Mouse (Mus musculus) hindbrain, postnatal 0 days (tissue): ENCODE measurements around the gene Cox7a2l. TPM values are rescaled to one million over a fixed set of nuclear protein-coding genes. Genes with fewer than 3 reads are reported as not detected.
A peak's percentile ranks its signal among the peaks of the same experiment; 100 is the strongest.

Experiments used
- ATAC-seq: fragments of 200-750 bp; cut with Nextera tagmentation; 2 replicates; pipeline ENCODE4 v1.8.0; 2017; ENCODE audit warnings: mild to moderate bottlenecking, moderate TSS enrichment, moderate library complexity
- DNase-seq: peaks from one replicate; pipeline ENCODE4 v3.0.0-alpha.2; 2015; ENCODE audit warnings: low spot score
- H3K27ac ChIP-seq: fragments of 300-500 bp; sonication (generic); 2 replicates; pipeline ENCODE4 v1.5.1; 2014; ENCODE audit warnings: mild to moderate bottlenecking
- H3K27me3 ChIP-seq: fragments of 300-500 bp; sonication (generic); 2 replicates; pipeline ENCODE4 v1.6.1; 2014; ENCODE audit warnings: low read length, mixed read lengths; ENCODE audit not compliant: insufficient read depth
- H3K36me3 ChIP-seq: fragments of 300-500 bp; sonication (generic); 2 replicates; pipeline ENCODE4 v1.6.1; 2014; ENCODE audit warnings: low read length, mixed read lengths; ENCODE audit not compliant: insufficient read depth
- H3K4me1 ChIP-seq: fragments of 300-500 bp; sonication (generic); 2 replicates; pipeline ENCODE4 v1.6.1; 2014; ENCODE audit warnings: antibody characterized with exemption, low read length, mixed read lengths; ENCODE audit not compliant: insufficient read depth
- H3K4me2 ChIP-seq: fragments of 300-500 bp; sonication (generic); 2 replicates; pipeline ENCODE4 v1.6.1; 2014; ENCODE audit warnings: low read depth, mild to moderate bottlenecking, low read length, moderate library complexity, mixed read lengths
- H3K4me3 ChIP-seq: fragments of 300-500 bp; sonication (generic); 2 replicates; pipeline ENCODE4 v1.5.1; 2014; ENCODE audit warnings: low read length
- H3K9ac ChIP-seq: fragments of 300-500 bp; sonication (generic); replicated peaks from 2 replicates; pipeline ENCODE4 v1.6.1; 2014; ENCODE audit warnings: mild to moderate bottlenecking, low read length, moderate library complexity, mixed read lengths
- H3K9me3 ChIP-seq: fragments of 300-500 bp; sonication (generic); 2 replicates; pipeline ENCODE4 v1.6.1; 2016; ENCODE audit warnings: low read length, mixed read lengths
- CTCF ChIP-seq: IDR thresholded peaks from 2 replicates; pipeline ENCODE4 v1.5.1; 2016; ENCODE audit warnings: antibody characterized with exemption, control low read depth, low read depth
- WGBS: fragments of 180-500 bp; shearing (Covaris S2); extraction: QIAGEN DNeasy Blood & Tissue Kit; methylation state at CpG from one replicate; pipeline ENCODE4 v1.1.7; 2014; 5-methylcytosine and 5-hydroxymethylcytosine counted together
- polyA plus RNA-seq: library from polyadenylated mRNA; unstranded; fragments of >200 nt; fragmentation: Nextera tagmentation; extraction: Ambion mirVana; gene quantifications from 2 replicates; pipeline ENCODE4 v1.2.1, GENCODE M21; 2015
- total RNA-seq: library from RNA; depleted of rRNA; stranded (reverse); fragments of >200 nt; gene quantifications from 2 replicates; pipeline ENCODE4 v1.2.3, GENCODE M21; 2014

Gene Cox7a2l
- total and polyA plus RNA-seq, 2 experiments from 2014 or later: 235 to 356 TPM

GRCm38 (mm10) chr17:83555836-83556235 is 38.7 kb upstream of the Cox7a2l start:
- Histone ChIP-seq H3K36me3 (no peaks in the 10 kb centered on the region), H3K27ac (no peak overlapping the region), H3K4me3 (no peak overlapping the region), H3K4me2 (no peak overlapping the region), H3K4me1 (no peaks in the 10 kb centered on the region), H3K27me3 (no peaks in the 10 kb centered on the region), H3K9ac (no peak overlapping the region), H3K9me3 (no peaks in the 10 kb centered on the region)
- TF ChIP-seq CTCF: no peak
- ATAC-seq (no peak), DNase-seq (no peak)
- WGBS: 93% methylated on average over 11 of the region's 11 CpGs

GRCm38 (mm10) chr17:83554997-83555396 is 37.9 kb upstream of the Cox7a2l start:
- Histone ChIP-seq H3K9ac (no peak overlapping the region), H3K9me3 (no peaks in the 10 kb centered on the region), H3K4me3 (no peak overlapping the region), H3K4me2 (no peak overlapping the region), H3K4me1 (no peaks in the 10 kb centered on the region), H3K27ac (no peak overlapping the region), H3K36me3 (no peaks in the 10 kb centered on the region), H3K27me3 (no peaks in the 10 kb centered on the region)
- no peak for DNase-seq
- WGBS: 83% methylated on average over 7 of the region's 7 CpGs
- TF ChIP-seq CTCF: no peak
- no peak for ATAC-seq

GRCm38 (mm10) chr17:83548501-83549233 is 31.5 kb upstream of the Cox7a2l start:
- Histone ChIP-seq H3K36me3 (no peaks in the 10 kb centered on the region), H3K4me3 (no peak overlapping the region), H3K9ac (no peak overlapping the region), H3K4me1 (peaks cover 4% of the 10 kb centered on the region; the same call in 1 of the 2 replicates), H3K27ac (peak overlapping the region; percentile 45; the same call in 1 of the 2 replicates), H3K4me2 (peak overlapping the region; percentile 11; the same call in 1 of the 2 replicates), H3K9me3 (no peaks in the 10 kb centered on the region), H3K27me3 (no peaks in the 10 kb centered on the region)
- 23% methylated on average over 12 of the region's 12 CpGs for WGBS
- DNase-seq (peak; percentile 76), ATAC-seq (peak; percentile 65)
- peak; percentile 53 for TF ChIP-seq CTCF

GRCm38 (mm10) chr17:83547145-83547544 is 30.0 kb upstream of the Cox7a2l start:
- H3K9me3 ChIP-seq: no peaks in the 10 kb centered on the region
- ATAC-seq: no peak
- H3K4me1 ChIP-seq: peaks cover 4% of the 10 kb centered on the region; the same call in 1 of the 2 replicates
- H3K27me3 ChIP-seq: no peaks in the 10 kb centered on the region
- 54% methylated on average over 10 of the region's 10 CpGs for WGBS
- no peak overlapping the region for H3K4me2 ChIP-seq
- no peak for DNase-seq
- no peak overlapping the region for H3K9ac ChIP-seq
- no peaks in the 10 kb centered on the region for H3K36me3 ChIP-seq
- no peak overlapping the region for H3K4me3 ChIP-seq
- H3K27ac ChIP-seq: no peak overlapping the region
- TF ChIP-seq CTCF: no peak

GRCm38 (mm10) chr17:83545756-83546742 is 28.9 kb upstream of the Cox7a2l start:
- Histone ChIP-seq H3K9ac (0 out of 2 replicates have a peak overlapping the region, but pooled peaks have one; percentile 9), H3K27me3 (no peaks in the 10 kb centered on the region), H3K36me3 (no peaks in the 10 kb centered on the region), H3K9me3 (no peaks in the 10 kb centered on the region), H3K4me1 (peaks cover 4% of the 10 kb centered on the region; the same call in 1 of the 2 replicates), H3K4me2 (peak overlapping the region; percentile 46), H3K4me3 (peak overlapping the region; percentile 15; the same call in 1 of the 2 replicates), H3K27ac (peak overlapping the region; percentile 57)
- WGBS: 7% methylated on average over 35 of the region's 35 CpGs
- no peak for TF ChIP-seq CTCF
- peak; percentile 58 for ATAC-seq
- DNase-seq: peak; percentile 68

GRCm38 (mm10) chr17:83545259-83545658 is 28.1 kb upstream of the Cox7a2l start:
- Histone ChIP-seq H3K9ac (0 out of 2 replicates have a peak overlapping the region, but pooled peaks have one; percentile 9), H3K4me1 (peaks cover 4% of the 10 kb centered on the region; the same call in 1 of the 2 replicates), H3K9me3 (no peaks in the 10 kb centered on the region), H3K27me3 (no peaks in the 10 kb centered on the region), H3K36me3 (no peaks in the 10 kb centered on the region), H3K4me3 (no peak overlapping the region), H3K27ac (peak overlapping the region; percentile 57; the same call in 1 of the 2 replicates), H3K4me2 (peak overlapping the region; percentile 46)
- 59% methylated on average over 6 of the region's 6 CpGs for WGBS
- ATAC-seq (no peak), DNase-seq (peak; percentile 26)
- peak; percentile 44 for TF ChIP-seq CTCF
